Mouse (Mus musculus) lung, postnatal 0 days (tissue): ENCODE data around the gene Gm20388. TPM values are rescaled to one million over a fixed set of nuclear protein-coding genes. Genes with fewer than 3 reads are reported as not detected.

Experiments used
- ATAC-seq: fragments of 200-750 bp; cut with Nextera tagmentation; 2 replicates; pipeline ENCODE4 v1.8.0; 2017; ENCODE audit warnings: moderate library complexity
- DNase-seq: peaks from one replicate; pipeline ENCODE4 v3.0.0-alpha.2; 2016; ENCODE audit warnings: low spot score
- H3K27ac ChIP-seq: fragments of 300-500 bp; sonication (generic); 2 replicates; pipeline ENCODE4 v1.5.1; 2014; ENCODE audit warnings: antibody characterized with exemption, mild to moderate bottlenecking, low read length, mixed read lengths
- H3K27me3 ChIP-seq: fragments of 300-500 bp; sonication (generic); replicated peaks from 2 replicates; pipeline ENCODE4 v1.6.1; 2014; ENCODE audit warnings: low read length, mixed read lengths; ENCODE audit not compliant: insufficient read depth
- H3K36me3 ChIP-seq: fragments of 300-500 bp; sonication (generic); 2 replicates; pipeline ENCODE4 v1.6.1; 2014; ENCODE audit warnings: low read length, mixed read lengths; ENCODE audit not compliant: insufficient read depth
- H3K4me1 ChIP-seq: fragments of 300-500 bp; sonication (generic); 2 replicates; pipeline ENCODE4 v1.6.1; 2014; ENCODE audit warnings: antibody characterized with exemption, low read depth, low read length, mixed read lengths; ENCODE audit not compliant: insufficient read depth
- H3K4me2 ChIP-seq: fragments of 300-500 bp; sonication (generic); replicated peaks from 2 replicates; pipeline ENCODE4 v1.6.1; 2014; ENCODE audit warnings: low read depth, mild to moderate bottlenecking, low read length, moderate library complexity, mixed read lengths
- H3K4me3 ChIP-seq: fragments of 300-500 bp; sonication (generic); 2 replicates; pipeline ENCODE4 v1.5.1; 2014; ENCODE audit warnings: low read depth, low read length
- H3K9ac ChIP-seq: fragments of 300-500 bp; sonication (generic); replicated peaks from 2 replicates; pipeline ENCODE4 v1.6.1; 2014; ENCODE audit warnings: low read depth, mild to moderate bottlenecking
- H3K9me3 ChIP-seq: fragments of 300-500 bp; sonication (generic); 2 replicates; pipeline ENCODE4 v1.6.1; 2016; ENCODE audit warnings: low read length, mixed read lengths
- CTCF ChIP-seq: IDR thresholded peaks from 2 replicates; pipeline ENCODE4 v1.5.1; 2016; ENCODE audit warnings: antibody characterized with exemption, mild to moderate bottlenecking
- EP300 ChIP-seq: IDR thresholded peaks from 2 replicates; pipeline ENCODE4 v1.6.1; 2016; ENCODE audit warnings: antibody characterized with exemption, mild to moderate bottlenecking, control low read depth
- WGBS: fragments of 180-500 bp; shearing (Covaris S2); extraction: QIAGEN DNeasy Blood & Tissue Kit; methylation state at CpG from one replicate; pipeline ENCODE4 v1.1.7; 2014; 5-methylcytosine and 5-hydroxymethylcytosine counted together
- polyA plus RNA-seq: library from polyadenylated mRNA; unstranded; fragments of >200 nt; fragmentation: Nextera tagmentation; extraction: Ambion mirVana; gene quantifications from 2 replicates; pipeline ENCODE4 v1.2.1, GENCODE M21; 2015

Gm20388 gene
- polyA plus RNA-seq, 1 experiment from 2014 or later: not detected

GRCm38 (mm10) chr8:121769621-121770020 lies 1859.0 kb downstream of the Gm20388 start:
- DNase-seq (no peak), ATAC-seq (no peak)

GRCm38 (mm10) chr8:121770845-121771752 lies 1860.5 kb downstream of the Gm20388 start:
- H3K36me3 ChIP-seq: no peaks in the 10 kb centered on the region
- no peak overlapping the region for H3K4me3 ChIP-seq
- TF ChIP-seq EP300: no peak
- no peak for TF ChIP-seq CTCF
- WGBS: 31% methylated on average over 18 of the region's 19 CpGs
- H3K27ac ChIP-seq: no peak overlapping the region
- H3K4me1 ChIP-seq: no peaks in the 10 kb centered on the region
- no peak overlapping the region for H3K4me2 ChIP-seq
- no peak for DNase-seq
- H3K9ac ChIP-seq: no peak overlapping the region
- ATAC-seq: no peak
- no peaks in the 10 kb centered on the region for H3K27me3 ChIP-seq
- H3K9me3 ChIP-seq: no peaks in the 10 kb centered on the region

More at GRCm38 (mm10) chr8:121769621-121770020, 1859.0 kb downstream of the Gm20388 start:
- WGBS: 72% methylated on average over 2 of the region's 2 CpGs
- Histone ChIP-seq H3K4me3 (no peak overlapping the region), H3K36me3 (no peaks in the 10 kb centered on the region), H3K4me1 (no peaks in the 10 kb centered on the region), H3K27ac (no peak overlapping the region), H3K27me3 (no peaks in the 10 kb centered on the region), H3K9ac (no peak overlapping the region), H3K4me2 (no peak overlapping the region), H3K9me3 (no peaks in the 10 kb centered on the region)
- TF ChIP-seq EP300 (no peak), CTCF (no peak)

GRCm38 (mm10) chr8:121773876-121774275 lies 1863.2 kb downstream of the Gm20388 start:
- no peaks in the 10 kb centered on the region for H3K27me3 ChIP-seq

GRCm38 (mm10) chr8:121782493-121782892 lies 1871.9 kb downstream of the Gm20388 start:
- no peaks in the 10 kb centered on the region for H3K27me3 ChIP-seq
- no peaks in the 10 kb centered on the region for H3K4me1 ChIP-seq
- H3K9ac ChIP-seq: no peak overlapping the region
- H3K4me3 ChIP-seq: no peak overlapping the region
- no peak for ATAC-seq
- no peaks in the 10 kb centered on the region for H3K9me3 ChIP-seq
- WGBS: 35% methylated on average over 5 of the region's 5 CpGs
- H3K36me3 ChIP-seq: no peaks in the 10 kb centered on the region
- no peak for DNase-seq
- TF ChIP-seq CTCF: no peak
- TF ChIP-seq EP300: no peak
- H3K4me2 ChIP-seq: no peak overlapping the region
- H3K27ac ChIP-seq: no peak overlapping the region

More at GRCm38 (mm10) chr8:121773876-121774275, 1863.2 kb downstream of the Gm20388 start:
- Histone ChIP-seq H3K4me2 (no peak overlapping the region), H3K4me1 (no peaks in the 10 kb centered on the region), H3K4me3 (no peak overlapping the region), H3K36me3 (no peaks in the 10 kb centered on the region), H3K9me3 (no peaks in the 10 kb centered on the region), H3K27ac (no peak overlapping the region), H3K9ac (no peak overlapping the region)
- ATAC-seq (no peak), DNase-seq (no peak)
- 86% methylated on average over 12 of the region's 12 CpGs for WGBS
- TF ChIP-seq CTCF: no peak
- no peak for TF ChIP-seq EP300

- DNase-seq: no peak
- Histone ChIP-seq H3K27me3 (no peaks in the 10 kb centered on the region), H3K36me3 (no peaks in the 10 kb centered on the region), H3K9me3 (no peaks in the 10 kb centered on the region), H3K4me1 (no peaks in the 10 kb centered on the region), H3K4me2 (no peak overlapping the region), H3K9ac (no peak overlapping the region), H3K4me3 (no peak overlapping the region), H3K27ac (no peak overlapping the region)
- TF ChIP-seq EP300: no peak
- no peak for TF ChIP-seq CTCF
- WGBS: 36% methylated on average over 10 of the region's 10 CpGs
- no peak for ATAC-seq
These were observed 1875.9 kb downstream of the Gm20388 start for GRCm38 (mm10) chr8:121786542-121786941.

GRCm38 (mm10) chr8:121788786-121789185 lies 1878.1 kb downstream of the Gm20388 start:
- WGBS: 73% methylated on average over 8 of the region's 8 CpGs
- no peak for ATAC-seq

More at GRCm38 (mm10) chr8:121788786-121789185, 1878.1 kb downstream of the Gm20388 start:
- Histone ChIP-seq H3K9ac (no peak overlapping the region), H3K27ac (no peak overlapping the region), H3K27me3 (no peaks in the 10 kb centered on the region), H3K4me2 (no peak overlapping the region), H3K36me3 (no peaks in the 10 kb centered on the region), H3K4me1 (peaks cover 7% of the 10 kb centered on the region; the same call in 1 of the 2 replicates), H3K4me3 (no peak overlapping the region), H3K9me3 (no peaks in the 10 kb centered on the region)
- DNase-seq: no peak
- TF ChIP-seq CTCF: no peak
- no peak for TF ChIP-seq EP300
